Mouse (Mus musculus) adrenal gland, adult 10 weeks (tissue): ENCODE data around the gene Amotl1. TPM values are rescaled to one million over a fixed set of nuclear protein-coding genes. Genes with fewer than 3 reads are reported as not detected.

Experiments
- polyA plus RNA-seq: library from polyadenylated mRNA; stranded (reverse); fragments of 350-450 nt; fragmentation: Illumina TruSeq; extraction: RNeasy Lipid Tissue Mini Kit (QIAGEN cat#74804); gene quantifications from one replicate; pipeline ENCODE4 v1.2.3, GENCODE M21; 2014; ENCODE audit warnings: low read depth, low replicate concordance

The Amotl1 gene
- polyA plus RNA-seq = 14.9 TPM

GRCm38 (mm10) chr9:14644956-14645355 is at the start of gene Amotl1:
Amotl1 (minus strand) TSS chr9:14645056.

DNA sequence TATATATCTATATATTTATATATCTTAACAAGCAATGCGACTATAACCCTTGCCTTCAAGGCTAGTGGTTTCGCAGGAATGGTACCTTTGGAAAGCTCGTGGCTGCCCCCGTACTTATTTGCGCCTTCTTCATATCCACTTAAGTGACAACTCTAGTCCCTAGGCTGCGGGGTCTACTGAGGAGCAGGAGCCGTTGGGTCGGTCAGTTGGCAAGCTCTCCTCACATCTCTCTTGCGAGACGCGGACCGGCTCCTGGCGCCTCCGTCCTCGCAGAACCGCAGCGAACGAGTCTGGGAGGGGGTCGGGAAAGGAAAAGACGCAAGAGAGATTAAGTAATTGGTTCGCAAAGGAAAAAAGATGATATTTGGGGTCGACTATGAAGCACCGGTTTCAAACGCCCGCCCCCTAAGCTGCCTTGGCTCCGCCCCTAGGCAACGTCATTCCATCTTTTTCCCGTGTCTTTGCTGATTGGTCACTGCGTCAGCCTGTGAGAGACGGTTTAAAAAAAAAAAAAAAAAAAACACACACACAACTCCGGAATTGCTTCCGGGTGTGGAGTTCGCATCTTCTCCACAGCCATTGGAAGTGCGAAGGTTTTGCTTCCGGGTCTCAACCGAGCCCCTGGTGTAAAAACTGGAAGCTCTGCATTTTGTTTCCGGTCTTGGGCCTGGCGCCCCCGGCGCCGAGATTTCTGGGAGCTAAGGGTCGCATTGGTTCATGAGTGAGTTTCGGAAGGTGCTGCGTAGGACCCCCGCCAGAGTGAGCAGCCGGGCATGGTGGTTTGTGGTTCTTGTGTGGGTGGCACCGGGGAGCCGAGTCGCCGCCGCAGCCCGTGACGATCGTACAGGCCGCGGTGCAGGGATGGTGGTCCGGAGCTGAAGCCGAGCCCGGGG is 144.6 kb downstream of the Amotl1 start, which contains the start of the genes Kdm4d and Cwc15:
Kdm4d (minus strand) TSS at position 460 of the 893 bp plus-strand sequence.
Cwc15 (plus strand) TSS at position 595 of the 893 bp plus-strand sequence.

Other genes starting within 250 kb of the Amotl1 start
- not detected for gene Kdm4d, start 144.6 kb downstream of the Amotl1 start, polyA plus RNA-seq
- gene Cwc15, start 144.4 kb downstream of the Amotl1 start, polyA plus RNA-seq = 320 TPM
- gene Piwil4, start 95.7 kb upstream of the Amotl1 start, polyA plus RNA-seq = not detected
- 2.2 TPM for gene Fut4, start 107.3 kb upstream of the Amotl1 start, polyA plus RNA-seq
- not detected for gene 1700012B09Rik, start 126.0 kb upstream of the Amotl1 start, polyA plus RNA-seq
- gene Mre11a, start 139.6 kb upstream of the Amotl1 start, polyA plus RNA-seq = 56.2 TPM
- gene Ankrd49, start 139.8 kb upstream of the Amotl1 start, polyA plus RNA-seq = 44.9 TPM
- gene Gpr83, start 215.2 kb upstream of the Amotl1 start, polyA plus RNA-seq = not detected